Mouse (Mus musculus) mesoderm, embryonic 11.5 days (tissue): Measurements from ENCODE around the gene 1700025F22Rik.
"Not testable (repeated sequence)": the region's sequence is repeated elsewhere in the genome, so short reads cannot be mapped to it uniquely, and the experiment has no call there.

Experiments used
- DNase-seq: peaks from one replicate; pipeline ENCODE4 v3.0.0-alpha.2; 2012; ENCODE audit warnings: low read depth, low spot score

1700025F22Rik gene

GRCm38 (mm10) chr19:11165172-11165571 lies at the start of gene 1700025F22Rik:
Gene 1700025F22Rik (minus strand): TSS chr19:11165320.
- DNase-seq = no peak

- DNase-seq = no peak
Observed at GRCm38 (mm10) chr19:11196546-11196945, 31.4 kb upstream of the 1700025F22Rik start, which contains the start of gene Ms4a13. Gene Ms4a13 (minus strand): TSS chr19:11196737.

- DNase-seq = no peak
Observed at GRCm38 (mm10) chr19:11192552-11192951, 27.4 kb upstream of the 1700025F22Rik start.

- DNase-seq = peak; percentile 5
Observed at GRCm38 (mm10) chr19:11184121-11184520, 19.0 kb upstream of the 1700025F22Rik start.

- no peak for DNase-seq
Observed at GRCm38 (mm10) chr19:11177464-11177863, 12.3 kb upstream of the 1700025F22Rik start.

GRCm38 (mm10) chr19:11157890-11158289 lies 7.2 kb downstream of the 1700025F22Rik start:
- DNase-seq = not testable (repeated sequence)

- DNase-seq = no peak
Observed at GRCm38 (mm10) chr19:11135336-11135735, 29.8 kb downstream of the 1700025F22Rik start.

- DNase-seq = no peak
Observed at GRCm38 (mm10) chr19:11134852-11135251, 30.3 kb downstream of the 1700025F22Rik start.

- DNase-seq = not testable (repeated sequence)
Observed at GRCm38 (mm10) chr19:11130776-11131175, 34.3 kb downstream of the 1700025F22Rik start, which contains the start of gene 1700017D01Rik. Gene 1700017D01Rik (minus strand): TSS chr19:11130876.

- DNase-seq = no peak
Observed at GRCm38 (mm10) chr19:11129702-11130101, 35.4 kb downstream of the 1700025F22Rik start.

- DNase-seq = peak; percentile 3
Observed at GRCm38 (mm10) chr19:11121016-11121420, 44.1 kb downstream of the 1700025F22Rik start.

GRCm38 (mm10) chr19:11119338-11119737 lies 45.8 kb downstream of the 1700025F22Rik start:
- no peak for DNase-seq

GRCm38 (mm10) chr19:11107746-11108145 lies 57.4 kb downstream of the 1700025F22Rik start:
- no peak for DNase-seq

GRCm38 (mm10) chr19:11101880-11102279 lies 63.2 kb downstream of the 1700025F22Rik start:
- DNase-seq = no peak

GRCm38 (mm10) chr19:11098401-11098800 lies 66.7 kb downstream of the 1700025F22Rik start:
- DNase-seq = no peak

GRCm38 (mm10) chr19:11092131-11092530 lies 73.0 kb downstream of the 1700025F22Rik start:
- peak; percentile 4 for DNase-seq
